Mouse (Mus musculus) midbrain, embryonic 12.5 days (tissue): ENCODE data around the gene Aunip. TPM values are rescaled to one million over a fixed set of nuclear protein-coding genes. Genes with fewer than 3 reads are reported as not detected.
A peak's percentile ranks its signal among the peaks of the same experiment; 100 is the strongest.

ENCODE experiments used
- ATAC-seq: fragments of 200-750 bp; cut with Nextera tagmentation; 2 replicates; pipeline ENCODE4 v1.8.0; 2017; ENCODE audit warnings: low read depth, moderate TSS enrichment, moderate library complexity; ENCODE audit not compliant: low FRiP score
- H3K27ac ChIP-seq: fragments of 300-500 bp; sonication (generic); replicated peaks from 2 replicates; pipeline ENCODE4 v1.5.1; 2016; ENCODE audit warnings: mild to moderate bottlenecking
- H3K27me3 ChIP-seq: fragments of 300-500 bp; sonication (generic); 2 replicates; pipeline ENCODE4 v1.6.1; 2016; ENCODE audit warnings: mild to moderate bottlenecking
- H3K36me3 ChIP-seq: fragments of 300-500 bp; sonication (generic); 2 replicates; pipeline ENCODE4 v1.6.1; 2016
- H3K4me1 ChIP-seq: fragments of 300-500 bp; sonication (generic); 2 replicates; pipeline ENCODE4 v1.6.1; 2016
- H3K4me2 ChIP-seq: fragments of 300-500 bp; sonication (generic); replicated peaks from 2 replicates; pipeline ENCODE4 v1.6.1; 2016; ENCODE audit warnings: mild to moderate bottlenecking, moderate library complexity
- H3K4me3 ChIP-seq: fragments of 300-500 bp; sonication (generic); 2 replicates; pipeline ENCODE4 v1.5.1; 2016; ENCODE audit warnings: mild to moderate bottlenecking
- H3K9ac ChIP-seq: fragments of 300-500 bp; sonication (generic); replicated peaks from 2 replicates; pipeline ENCODE4 v1.6.1; 2016; ENCODE audit warnings: mild to moderate bottlenecking, moderate library complexity
- H3K9me3 ChIP-seq: fragments of 300-500 bp; sonication (generic); 2 replicates; pipeline ENCODE4 v1.6.1; 2016; ENCODE audit warnings: mild to moderate bottlenecking
- WGBS: fragments of 180-500 bp; shearing (Covaris S2); methylation state at CpG from one replicate; pipeline ENCODE4 v1.1.7; 2016; 5-methylcytosine and 5-hydroxymethylcytosine counted together
- polyA plus RNA-seq: library from polyadenylated mRNA; unstranded; fragments of >200 nt; fragmentation: Nextera tagmentation; extraction: Ambion mirVana; gene quantifications from 2 replicates; pipeline ENCODE4 v1.2.1, GENCODE M21; 2016

Gene Aunip
- polyA plus RNA-seq, 1 experiment from 2014 or later = 11.5 TPM

DNA sequence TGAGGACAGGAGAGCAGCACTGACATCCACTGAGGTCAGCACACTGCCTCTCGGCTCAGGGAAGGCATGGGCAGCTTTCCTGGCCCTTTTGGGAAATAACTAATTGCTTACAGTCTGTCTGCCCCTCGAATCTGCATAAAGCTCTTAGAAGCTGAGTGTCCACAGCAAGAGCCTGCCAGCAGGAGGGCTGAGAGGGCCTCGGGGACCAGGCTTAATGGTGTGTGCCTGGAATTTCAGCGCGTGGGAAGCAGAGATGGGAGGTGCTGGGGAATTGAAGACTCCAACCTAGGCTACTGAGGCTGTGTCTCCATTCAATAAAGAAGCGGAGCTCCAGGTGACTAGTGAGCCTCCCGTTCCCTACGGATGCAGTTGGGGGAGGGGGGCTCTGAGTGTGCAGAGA, 36.6 kb upstream of the Aunip start:
- H3K36me3 ChIP-seq = peaks cover 61% of the 10 kb centered on the region

DNA sequence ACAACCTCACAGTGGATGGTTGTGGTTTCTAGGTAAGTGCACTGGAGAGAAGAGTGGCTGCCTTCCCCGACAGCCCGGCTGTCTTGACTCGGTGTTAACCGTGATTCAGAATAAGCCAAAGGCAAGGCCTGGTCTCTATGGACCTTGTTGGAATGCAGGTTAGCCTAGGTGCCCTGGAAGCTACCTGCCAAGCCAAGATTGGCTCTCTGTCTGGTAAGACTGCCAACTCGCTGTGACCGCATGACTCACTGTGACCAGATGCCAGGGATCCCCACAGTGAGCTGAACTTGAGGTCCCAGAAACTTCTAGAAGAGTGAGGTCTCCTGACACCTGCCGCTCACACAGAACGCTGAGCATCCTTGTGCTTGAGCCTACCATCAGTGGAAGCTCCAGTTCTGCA, 33.9 kb upstream of the Aunip start:
- H3K4me1 ChIP-seq = peaks cover 32% of the 10 kb centered on the region
- H3K9me3 ChIP-seq = no peaks in the 10 kb centered on the region
- peak overlapping the region; percentile 42 for H3K27ac ChIP-seq
- H3K4me2 ChIP-seq = no peak overlapping the region
- H3K27me3 ChIP-seq = peaks cover 5% of the 10 kb centered on the region; the same call in 1 of the 2 replicates
- H3K36me3 ChIP-seq = peaks cover 49% of the 10 kb centered on the region
- ATAC-seq = no peak
- no peak overlapping the region for H3K4me3 ChIP-seq
- WGBS = 95% methylated on average over 8 of the region's 8 CpGs
- H3K9ac ChIP-seq = no peak overlapping the region

More for the DNA sequence above, 36.6 kb upstream of the Aunip start:
- no peaks in the 10 kb centered on the region for H3K27me3 ChIP-seq
- H3K27ac ChIP-seq = peak overlapping the region; percentile 69
- 46% methylated on average over 8 of the region's 8 CpGs for WGBS
- no peak overlapping the region; the same call in 1 of the 2 replicates for H3K9ac ChIP-seq
- no peaks in the 10 kb centered on the region for H3K9me3 ChIP-seq
- 0 out of 2 replicates have a peak overlapping the region, but pooled peaks have one; percentile 2 for H3K4me3 ChIP-seq
- H3K4me2 ChIP-seq = no peak overlapping the region
- no peak for ATAC-seq
- peaks cover 45% of the 10 kb centered on the region for H3K4me1 ChIP-seq

DNA sequence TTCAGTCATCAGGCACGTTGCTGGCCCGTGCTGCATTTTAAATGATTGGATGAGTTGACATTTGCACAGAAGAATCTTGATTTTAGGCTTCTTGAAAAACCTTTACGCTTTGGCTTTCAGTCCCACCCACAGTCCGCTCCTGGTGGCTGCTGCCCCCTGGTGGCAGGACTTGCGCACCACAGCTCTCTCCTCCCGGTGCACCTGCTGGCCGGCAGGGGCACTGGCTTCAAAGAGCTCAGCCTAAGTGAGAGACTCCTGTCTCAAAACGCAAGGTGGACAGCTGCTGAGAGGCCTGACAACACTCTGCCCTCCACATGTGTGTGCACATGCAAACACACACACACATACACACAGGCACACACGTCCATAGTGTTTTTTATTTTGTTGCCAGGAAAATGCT, 32.8 kb upstream of the Aunip start:
- no peak overlapping the region for H3K4me3 ChIP-seq
- H3K9ac ChIP-seq = no peak overlapping the region
- 9% methylated on average over 9 of the region's 9 CpGs for WGBS

DNA sequence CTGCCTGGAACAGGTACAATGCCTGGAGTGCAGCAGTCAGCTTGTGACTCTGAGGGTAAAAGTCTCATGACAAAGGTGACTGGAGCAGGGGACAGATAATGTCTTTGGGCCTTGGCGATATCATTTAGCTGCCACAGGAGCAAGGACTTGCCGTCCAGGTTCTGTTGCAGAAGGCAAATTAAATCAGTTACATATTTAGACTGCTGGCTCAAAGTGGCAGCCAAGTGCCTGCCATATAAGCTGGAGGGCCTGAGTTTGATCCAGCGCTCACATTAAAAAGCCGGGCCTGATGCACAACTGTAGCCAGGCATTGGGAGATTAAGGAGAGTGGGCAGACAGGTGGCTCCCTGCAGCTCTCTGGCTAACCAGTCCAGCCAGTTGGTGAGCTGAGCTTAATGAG, 31.0 kb upstream of the Aunip start:
- peaks cover 24% of the 10 kb centered on the region for H3K36me3 ChIP-seq
- no peak overlapping the region for H3K4me3 ChIP-seq
- no peaks in the 10 kb centered on the region for H3K9me3 ChIP-seq
- no peak overlapping the region for H3K9ac ChIP-seq
- H3K27me3 ChIP-seq = peaks cover 11% of the 10 kb centered on the region
- H3K4me2 ChIP-seq = no peak overlapping the region
- H3K27ac ChIP-seq = no peak overlapping the region
- WGBS = 93% methylated on average over 4 of the region's 4 CpGs
- peaks cover 10% of the 10 kb centered on the region; the same call in 1 of the 2 replicates for H3K4me1 ChIP-seq
- ATAC-seq = no peak

More for the DNA sequence above, 32.8 kb upstream of the Aunip start:
- peak overlapping the region; percentile 8 for H3K27ac ChIP-seq
- ATAC-seq = peak; percentile 63
- peaks cover 11% of the 10 kb centered on the region; the same call in 1 of the 2 replicates for H3K27me3 ChIP-seq
- H3K9me3 ChIP-seq = no peaks in the 10 kb centered on the region
- H3K4me2 ChIP-seq = no peak overlapping the region
- peaks cover 38% of the 10 kb centered on the region for H3K36me3 ChIP-seq
- peaks cover 22% of the 10 kb centered on the region for H3K4me1 ChIP-seq

DNA sequence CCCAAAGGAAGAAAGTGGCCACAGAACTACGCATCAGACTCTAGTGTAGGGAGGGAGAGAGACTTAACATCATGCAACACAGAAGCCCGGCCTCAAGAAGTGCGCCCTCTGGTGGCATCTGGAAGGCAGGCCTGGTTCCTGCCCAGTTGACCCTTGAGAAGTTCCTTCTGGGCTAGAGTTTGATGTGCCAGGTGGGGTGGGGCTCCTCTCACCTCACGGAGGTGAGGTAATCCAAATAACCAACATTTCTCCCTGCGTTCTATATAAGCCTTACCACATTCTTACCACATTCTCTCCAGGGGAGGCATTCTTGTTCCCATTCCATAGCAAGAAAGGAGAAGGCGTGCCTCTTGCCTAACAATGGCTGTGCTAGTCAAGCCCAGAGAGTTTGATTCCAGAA, 29.9 kb upstream of the Aunip start:
- Histone ChIP-seq H3K4me2 (no peak overlapping the region), H3K4me3 (no peak overlapping the region), H3K36me3 (peaks cover 14% of the 10 kb centered on the region), H3K9me3 (no peaks in the 10 kb centered on the region), H3K27ac (no peak overlapping the region), H3K4me1 (peaks cover 10% of the 10 kb centered on the region; the same call in 1 of the 2 replicates), H3K9ac (no peak overlapping the region), H3K27me3 (peaks cover 11% of the 10 kb centered on the region)
- WGBS = 22% methylated on average over 6 of the region's 6 CpGs
- ATAC-seq = no peak

DNA sequence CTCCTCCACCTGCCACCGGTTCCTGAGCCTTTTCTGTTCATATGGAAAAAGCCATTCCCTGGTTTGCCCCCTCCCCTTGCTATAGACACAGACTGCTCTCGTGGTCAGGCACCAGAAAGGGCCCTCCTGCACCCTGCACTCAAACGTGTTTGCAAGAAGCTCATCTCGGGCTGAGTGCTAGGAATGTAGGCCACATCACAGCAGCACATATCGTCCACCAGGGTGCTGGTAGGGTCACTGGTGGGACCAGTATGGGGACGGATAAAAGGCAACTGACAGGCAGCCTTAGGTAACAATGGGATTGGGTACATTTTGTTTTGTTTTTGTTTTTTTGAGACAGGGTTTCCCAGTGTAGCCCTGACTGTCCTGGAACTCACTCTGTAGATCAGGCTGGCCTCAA, 29.5 kb upstream of the Aunip start:
- 58% methylated on average over 6 of the region's 6 CpGs for WGBS
- ATAC-seq = no peak
- Histone ChIP-seq H3K4me2 (no peak overlapping the region), H3K27me3 (peaks cover 11% of the 10 kb centered on the region), H3K4me1 (peaks cover 10% of the 10 kb centered on the region; the same call in 1 of the 2 replicates), H3K27ac (no peak overlapping the region), H3K4me3 (no peak overlapping the region), H3K9ac (no peak overlapping the region), H3K9me3 (no peaks in the 10 kb centered on the region), H3K36me3 (peaks cover 10% of the 10 kb centered on the region)

DNA sequence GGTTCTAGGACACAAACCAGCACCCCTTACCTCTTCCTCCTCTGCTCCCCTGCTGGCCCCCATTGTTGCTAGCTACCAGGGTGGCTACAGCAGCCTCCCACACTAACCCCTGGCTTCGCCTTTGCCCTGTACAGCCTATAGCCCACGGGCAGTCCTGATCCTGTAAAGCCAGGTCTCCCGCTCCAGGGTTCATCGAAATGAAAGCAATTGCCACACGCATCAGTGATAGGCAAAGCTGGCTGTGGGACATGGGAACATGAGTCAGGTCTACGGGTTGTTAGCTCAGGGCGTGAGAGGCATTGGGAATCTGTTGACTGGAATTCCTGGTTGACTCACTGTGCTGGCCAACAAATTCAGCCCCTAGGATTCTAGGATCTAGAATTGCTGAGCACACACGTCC, 28.4 kb upstream of the Aunip start:
- Histone ChIP-seq H3K4me1 (peaks cover 10% of the 10 kb centered on the region; the same call in 1 of the 2 replicates), H3K27ac (no peak overlapping the region), H3K4me2 (no peak overlapping the region), H3K9me3 (no peaks in the 10 kb centered on the region), H3K4me3 (no peak overlapping the region), H3K27me3 (peaks cover 11% of the 10 kb centered on the region), H3K36me3 (no peaks in the 10 kb centered on the region), H3K9ac (no peak overlapping the region)
- ATAC-seq = no peak
- WGBS = 83% methylated on average over 8 of the region's 8 CpGs

DNA sequence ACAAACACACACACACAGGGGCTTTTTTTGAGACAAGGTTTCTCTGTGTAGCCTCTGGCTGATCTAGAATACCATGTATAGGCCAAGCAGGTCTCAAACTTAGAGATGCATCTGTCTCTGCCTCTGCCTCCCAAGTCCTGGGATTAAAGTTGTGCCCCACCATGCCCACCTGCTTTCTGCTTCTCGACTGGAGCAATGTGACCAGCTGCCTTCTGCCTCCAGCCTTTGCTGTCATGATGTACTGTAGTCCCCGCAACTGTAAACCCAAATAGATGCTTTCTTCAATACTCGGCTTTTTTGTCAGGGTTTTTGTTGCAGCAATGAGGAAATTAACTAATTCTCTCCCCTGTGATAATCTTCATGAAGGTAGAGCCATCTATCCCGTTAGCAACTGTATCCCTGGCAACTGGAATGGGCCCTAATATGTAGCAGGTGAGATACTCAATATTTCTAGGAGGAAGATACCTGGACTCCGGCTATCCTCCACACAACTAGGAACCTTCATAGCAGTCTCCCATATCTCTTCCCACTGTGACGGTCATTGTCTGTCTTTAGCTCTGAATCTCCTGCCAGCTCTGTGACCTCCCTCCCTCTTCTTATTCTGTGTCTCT, 27.6 kb upstream of the Aunip start:
- H3K4me3 ChIP-seq = no peak overlapping the region
- peaks cover 11% of the 10 kb centered on the region for H3K27me3 ChIP-seq
- peaks cover 8% of the 10 kb centered on the region; the same call in 1 of the 2 replicates for H3K4me1 ChIP-seq
- WGBS = 74% methylated on average over 6 of the region's 6 CpGs
- H3K36me3 ChIP-seq = no peaks in the 10 kb centered on the region
- no peak overlapping the region for H3K4me2 ChIP-seq
- H3K27ac ChIP-seq = no peak overlapping the region
- ATAC-seq = no peak
- no peak overlapping the region for H3K9ac ChIP-seq
- H3K9me3 ChIP-seq = no peaks in the 10 kb centered on the region

DNA sequence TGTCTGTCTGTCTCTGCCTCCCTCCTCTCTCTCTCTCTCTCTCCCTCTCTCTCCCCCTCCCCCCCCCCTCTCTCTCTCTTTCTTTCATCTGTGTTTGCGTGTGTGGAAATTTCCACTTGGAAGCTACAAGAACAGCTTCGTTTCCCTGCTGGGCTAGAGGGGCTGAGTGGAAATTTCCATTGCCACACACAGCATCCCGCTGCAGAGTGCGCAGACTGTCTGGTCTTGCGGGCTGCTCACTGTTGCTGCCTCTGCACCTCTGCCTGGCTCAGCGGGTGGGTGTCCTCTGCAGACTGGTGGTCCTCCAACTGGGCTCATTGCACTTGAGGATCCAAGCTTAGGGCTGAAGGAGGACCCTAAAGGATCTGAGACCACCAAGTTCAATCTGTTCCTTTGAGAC, 27.1 kb upstream of the Aunip start:
- 56% methylated on average over 6 of the region's 6 CpGs for WGBS
- no peak for ATAC-seq

DNA sequence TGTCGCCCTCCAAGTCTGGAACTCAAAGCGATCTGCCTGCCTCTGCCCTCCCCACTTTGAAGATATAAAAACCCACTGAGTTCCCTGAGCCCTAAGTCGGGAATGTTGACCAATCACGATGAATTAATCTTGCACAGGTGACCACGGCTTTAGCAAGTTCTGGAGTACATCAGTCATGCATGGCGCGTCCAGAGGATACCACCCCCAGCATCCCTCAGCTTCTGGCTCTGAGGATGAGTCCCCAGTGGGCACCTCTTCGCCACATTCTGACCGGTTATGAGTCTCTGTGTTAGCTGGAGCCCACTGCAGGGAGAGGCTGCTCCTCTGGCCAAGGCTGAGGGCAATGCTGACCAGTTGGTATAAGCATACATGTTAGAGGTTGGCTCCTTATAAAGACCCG, 26.6 kb upstream of the Aunip start:
- Histone ChIP-seq H3K9me3 (no peaks in the 10 kb centered on the region), H3K27ac (no peak overlapping the region), H3K36me3 (no peaks in the 10 kb centered on the region), H3K27me3 (peaks cover 11% of the 10 kb centered on the region), H3K4me3 (no peak overlapping the region), H3K9ac (no peak overlapping the region), H3K4me1 (no peaks in the 10 kb centered on the region), H3K4me2 (no peak overlapping the region)
- 85% methylated on average over 10 of the region's 10 CpGs for WGBS
- no peak for ATAC-seq

More for the DNA sequence above, 27.1 kb upstream of the Aunip start:
- no peak overlapping the region for H3K9ac ChIP-seq
- no peak overlapping the region for H3K27ac ChIP-seq
- no peak overlapping the region for H3K4me2 ChIP-seq
- no peaks in the 10 kb centered on the region for H3K36me3 ChIP-seq
- peaks cover 3% of the 10 kb centered on the region; the same call in 1 of the 2 replicates for H3K4me1 ChIP-seq
- H3K9me3 ChIP-seq = no peaks in the 10 kb centered on the region
- H3K27me3 ChIP-seq = peaks cover 11% of the 10 kb centered on the region
- H3K4me3 ChIP-seq = no peak overlapping the region

DNA sequence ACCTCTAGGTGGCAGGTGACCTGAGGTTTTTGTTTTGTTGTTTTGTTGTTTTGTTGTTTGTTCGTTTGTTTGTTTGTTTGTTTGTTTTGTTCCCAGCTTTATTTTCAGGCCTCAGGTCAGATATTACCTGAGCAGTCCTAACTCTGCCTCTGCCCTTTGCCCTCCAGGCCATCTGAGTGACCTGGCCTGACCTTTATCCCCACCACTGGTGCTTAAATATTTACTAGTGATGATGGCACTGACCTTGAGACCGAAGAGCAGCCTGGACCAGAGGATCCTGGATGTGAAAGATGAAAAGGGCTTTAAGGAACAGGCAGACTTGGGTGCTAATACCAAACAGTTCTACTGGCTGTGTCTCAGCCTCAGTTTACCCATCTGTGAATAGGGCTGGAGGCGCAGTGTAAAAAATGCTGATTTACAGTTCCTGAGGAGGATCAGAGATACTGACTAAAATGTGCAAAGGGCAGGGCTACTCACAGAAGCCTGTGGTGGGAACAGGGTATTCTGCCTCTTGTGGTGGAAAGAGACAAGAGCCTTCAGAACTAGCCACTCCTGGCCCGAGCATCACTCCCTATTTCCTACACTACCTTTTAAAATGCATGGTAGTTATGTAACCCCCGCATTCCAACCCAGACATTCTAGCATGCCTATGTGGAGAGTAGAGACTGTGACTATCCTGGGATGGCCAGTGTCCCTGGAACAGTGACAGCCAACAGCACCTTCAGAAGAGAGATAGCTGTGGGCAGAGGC, 25.5 kb upstream of the Aunip start:
- no peaks in the 10 kb centered on the region for H3K9me3 ChIP-seq
- H3K4me3 ChIP-seq = no peak overlapping the region
- no peaks in the 10 kb centered on the region for H3K4me1 ChIP-seq
- ATAC-seq = no peak
- no peak overlapping the region for H3K9ac ChIP-seq
- no peaks in the 10 kb centered on the region for H3K36me3 ChIP-seq
- WGBS = 92% methylated on average over 5 of the region's 5 CpGs
- no peak overlapping the region for H3K27ac ChIP-seq
- no peak overlapping the region for H3K4me2 ChIP-seq
- H3K27me3 ChIP-seq = peaks cover 11% of the 10 kb centered on the region

DNA sequence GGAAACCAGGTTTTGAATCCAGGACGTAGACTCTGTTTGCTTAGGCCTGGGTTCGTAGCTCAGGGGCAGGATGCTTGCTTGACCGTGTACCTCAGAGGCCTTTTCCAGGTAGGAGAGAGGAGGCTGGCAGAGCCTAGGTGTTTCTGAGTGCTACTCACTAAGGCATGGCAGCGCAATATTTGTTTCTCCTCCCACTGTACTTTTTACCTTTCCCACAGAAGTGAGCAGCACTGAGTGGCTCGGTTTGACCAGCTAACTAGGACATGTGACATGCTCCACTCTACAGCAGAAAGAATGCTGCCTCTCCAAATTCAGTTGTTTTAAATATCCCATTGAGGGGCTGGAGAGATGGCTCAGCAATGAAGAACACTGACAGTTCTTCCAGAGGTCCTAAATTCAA, 22.6 kb upstream of the Aunip start:
- no peak overlapping the region for H3K4me3 ChIP-seq

More for the DNA sequence above, 22.6 kb upstream of the Aunip start:
- H3K27me3 ChIP-seq = no peaks in the 10 kb centered on the region; the same call in none of the 2 replicates
- H3K36me3 ChIP-seq = no peaks in the 10 kb centered on the region
- no peaks in the 10 kb centered on the region for H3K9me3 ChIP-seq
- 95% methylated on average over 5 of the region's 5 CpGs for WGBS
- no peak overlapping the region for H3K9ac ChIP-seq
- H3K4me2 ChIP-seq = no peak overlapping the region
- ATAC-seq = no peak
- no peaks in the 10 kb centered on the region for H3K4me1 ChIP-seq
- H3K27ac ChIP-seq = no peak overlapping the region
